Mouse (Mus musculus): ENCODE measurements around the gene Usp2. TPM values are rescaled to one million over a fixed set of nuclear protein-coding genes. Genes with fewer than 3 reads are reported as not detected.

Usp2 gene
- total and polyA plus RNA-seq, 3 experiments: 73.8 to 206 (median 75.8) TPM

DNA sequence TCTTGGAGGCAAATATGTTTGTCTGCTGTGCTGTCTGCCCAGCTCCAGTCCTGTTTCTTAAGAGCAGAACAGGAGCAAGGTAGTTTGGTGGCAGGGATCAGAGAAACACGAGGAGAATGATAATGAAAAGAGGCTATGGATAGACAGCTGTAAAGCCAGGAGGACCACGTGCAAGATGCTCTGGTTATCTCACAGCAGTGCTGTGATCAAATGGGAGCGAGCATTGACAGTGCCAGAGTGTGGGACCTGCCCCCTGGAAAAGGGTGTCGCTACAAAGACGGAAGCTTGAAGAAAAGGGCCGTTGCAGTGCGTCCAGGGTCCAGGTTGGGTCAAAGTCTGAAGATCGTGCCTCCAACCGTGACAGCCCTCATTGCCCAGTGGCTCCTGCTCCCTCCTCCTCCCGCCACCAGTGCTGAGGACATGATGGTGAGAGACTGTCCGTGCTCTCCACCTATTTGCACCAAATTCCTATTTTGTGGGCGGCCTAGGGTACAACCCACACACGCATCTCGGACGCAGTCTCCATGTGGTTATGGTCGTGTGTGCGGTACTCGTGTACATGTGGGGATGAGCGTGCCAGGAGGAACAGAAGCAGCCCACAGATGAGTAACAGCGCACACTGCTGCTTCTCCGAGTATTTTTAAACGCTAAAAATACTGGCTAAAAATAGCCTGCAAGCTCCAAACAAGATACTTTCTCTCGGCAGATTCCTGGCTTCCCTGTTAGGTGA lies 16.7 kb downstream of the Usp2 start:
- Histone ChIP-seq H3K36me3 (ENCODE audit: control insufficient read depth, insufficient read depth, low read length) (peaks cover 1% of the 10 kb centered on the region), H3K27ac (peak overlapping the region; percentile 90), H3K4me3 (peak overlapping the region; percentile 62), H3K27me3 (ENCODE audit: control insufficient read depth, insufficient read depth, low read length) (no peaks in the 10 kb centered on the region), H3K4me1 (ENCODE audit: control insufficient read depth, insufficient read depth, low read length) (peaks cover 13% of the 10 kb centered on the region), H3K9ac (ENCODE audit: low read depth, low read length) (peak overlapping the region; percentile 18), H3K79me2 (replicated peaks; ENCODE audit: control insufficient read depth, insufficient read depth, low read length) (no peaks in the 10 kb centered on the region)
- WGBS: 16% methylated on average over 23 of the region's 23 CpGs
- peak in 1 of 2 experiments; percentile 52 for DNase-seq
- TF ChIP-seq EP300 (IDR thresholded peaks at IDR 0.05; ENCODE audit: insufficient read depth, low read depth, low read length): peak; percentile 40; the same call in 1 of the 2 replicates
- TF ChIP-seq CTCF (IDR thresholded peaks at IDR 0.05): no peak
- TF ChIP-seq POLR2A (IDR thresholded peaks at IDR 0.05; ENCODE audit: insufficient read depth, low read depth, low read length): peak; percentile 53; the same call in 1 of the 2 replicates
- intact Hi-C loops (cut with DNase I): loop anchor here (2.0 to 10.0 kb wide), 2 partner anchors 25 to 401 kb away; partner anchors contain the start of gene Bcl9l

- no peak for DNase-seq
- Histone ChIP-seq H3K9ac (ENCODE audit: low read depth, low read length) (peak overlapping the region; percentile 61), H3K79me2 (replicated peaks; ENCODE audit: control insufficient read depth, insufficient read depth, low read length) (no peaks in the 10 kb centered on the region), H3K4me1 (ENCODE audit: control insufficient read depth, insufficient read depth, low read length) (peaks cover 12% of the 10 kb centered on the region), H3K4me3 (peak overlapping the region; percentile 62), H3K27me3 (ENCODE audit: control insufficient read depth, insufficient read depth, low read length) (no peaks in the 10 kb centered on the region), H3K36me3 (ENCODE audit: control insufficient read depth, insufficient read depth, low read length) (peaks cover 3% of the 10 kb centered on the region), H3K27ac (peak overlapping the region; percentile 90)
- intact Hi-C loops (cut with DNase I): loop anchor here (2.0 to 10.0 kb wide), 2 partner anchors 25 to 401 kb away; partner anchors contain the start of gene Bcl9l
- WGBS: 4% methylated on average over 14 of the region's 14 CpGs
- TF ChIP-seq POLR2A (IDR thresholded peaks at IDR 0.05; ENCODE audit: insufficient read depth, low read depth, low read length): no peak
- TF ChIP-seq CTCF (IDR thresholded peaks at IDR 0.05): no peak
- TF ChIP-seq EP300 (IDR thresholded peaks at IDR 0.05; ENCODE audit: insufficient read depth, low read depth, low read length): no peak
These were observed 17.4 kb downstream of the Usp2 start for GRCm38 (mm10) chr9:44084236-44084635.

DNA sequence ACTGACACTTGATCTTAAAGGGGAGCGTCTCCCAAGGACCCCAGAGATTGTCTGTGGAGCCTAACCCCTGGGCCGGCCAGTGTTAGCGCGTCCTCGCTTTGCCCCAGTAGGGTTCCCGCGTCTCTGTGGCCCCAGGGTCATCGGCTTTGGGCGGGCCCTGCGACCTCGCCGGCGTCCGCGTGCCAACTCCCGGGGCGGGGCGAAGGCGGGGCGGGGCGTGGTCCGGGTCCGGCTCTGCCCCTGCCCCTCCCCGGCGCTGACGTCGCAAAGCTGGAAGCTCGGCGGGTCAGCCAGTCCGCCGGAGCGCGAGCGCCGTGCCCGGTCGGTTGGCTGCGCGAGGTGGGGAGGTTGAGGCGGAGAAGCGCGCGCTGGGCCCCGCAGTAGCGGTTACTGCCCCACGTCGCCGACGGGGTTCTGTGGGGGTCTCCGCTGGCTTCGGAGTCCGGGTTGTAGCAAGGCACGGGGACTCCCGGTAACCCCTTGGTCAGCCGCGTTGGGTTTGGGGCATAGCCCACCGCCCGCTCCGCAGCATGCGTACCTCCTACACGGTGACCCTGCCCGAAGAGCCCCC lies 17.9 kb downstream of the Usp2 start:
- Histone ChIP-seq H3K36me3 (ENCODE audit: control insufficient read depth, insufficient read depth, low read length) (peaks cover 5% of the 10 kb centered on the region), H3K9ac (ENCODE audit: low read depth, low read length) (peak overlapping the region; percentile 97), H3K27me3 (ENCODE audit: control insufficient read depth, insufficient read depth, low read length) (no peaks in the 10 kb centered on the region), H3K79me2 (replicated peaks; ENCODE audit: control insufficient read depth, insufficient read depth, low read length) (no peaks in the 10 kb centered on the region), H3K4me3 (peak overlapping the region; percentile 62), H3K4me1 (ENCODE audit: control insufficient read depth, insufficient read depth, low read length) (peaks cover 8% of the 10 kb centered on the region), H3K27ac (peak overlapping the region; percentile 90)
- peak; percentile 85 for TF ChIP-seq POLR2A (IDR thresholded peaks at IDR 0.05; ENCODE audit: insufficient read depth, low read depth, low read length)
- TF ChIP-seq CTCF (IDR thresholded peaks at IDR 0.05): peak; percentile 7; the same call in 1 of the 2 replicates
- TF ChIP-seq EP300 (IDR thresholded peaks at IDR 0.05; ENCODE audit: insufficient read depth, low read depth, low read length): 0 out of 2 replicates have a peak, but pooled peaks have one; percentile 5
- DNase-seq: peak; percentile 96 to 98
- under 1% methylated on average over 62 of the region's 62 CpGs for WGBS
- intact Hi-C loops (cut with DNase I): loop anchor here (2.0 to 10.0 kb wide), 2 partner anchors 24 to 400 kb away; partner anchors contain the start of gene Bcl9l

DNA sequence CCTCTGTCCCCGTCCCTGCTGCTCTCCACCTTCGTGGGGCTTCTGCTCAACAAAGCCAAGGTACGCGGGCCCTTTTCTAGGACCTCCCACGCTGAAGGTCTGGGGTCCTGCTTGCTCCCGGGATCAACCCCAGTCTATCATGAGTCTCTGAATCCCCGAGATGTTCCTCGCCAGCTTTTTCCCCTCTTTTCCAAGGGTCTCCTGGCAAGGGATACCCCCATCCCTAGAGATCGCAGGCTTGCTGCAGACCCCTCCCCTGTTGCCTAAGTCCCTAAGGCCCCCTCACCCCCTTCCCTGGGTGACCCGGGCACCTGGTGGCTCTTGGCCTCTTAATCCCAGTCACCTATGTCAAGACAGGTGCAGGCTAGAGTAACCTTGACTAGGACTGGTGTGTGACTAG lies 18.5 kb downstream of the Usp2 start:
- Histone ChIP-seq H3K27ac (peak overlapping the region; percentile 90), H3K79me2 (replicated peaks; ENCODE audit: control insufficient read depth, insufficient read depth, low read length) (no peaks in the 10 kb centered on the region), H3K4me3 (peak overlapping the region; percentile 62), H3K27me3 (ENCODE audit: control insufficient read depth, insufficient read depth, low read length) (no peaks in the 10 kb centered on the region), H3K9ac (ENCODE audit: low read depth, low read length) (peak overlapping the region; percentile 97), H3K36me3 (ENCODE audit: control insufficient read depth, insufficient read depth, low read length) (peaks cover 7% of the 10 kb centered on the region), H3K4me1 (ENCODE audit: control insufficient read depth, insufficient read depth, low read length) (peaks cover 5% of the 10 kb centered on the region)
- intact Hi-C loops (cut with DNase I): loop anchor here (2.0 to 10.0 kb wide), 2 partner anchors 24 to 400 kb away; partner anchors contain the start of gene Bcl9l
- TF ChIP-seq EP300 (IDR thresholded peaks at IDR 0.05; ENCODE audit: insufficient read depth, low read depth, low read length) (no peak), CTCF (IDR thresholded peaks at IDR 0.05) (no peak), POLR2A (IDR thresholded peaks at IDR 0.05; ENCODE audit: insufficient read depth, low read depth, low read length) (no peak)
- 10% methylated on average over 10 of the region's 10 CpGs for WGBS
- DNase-seq: no peak

- TF ChIP-seq POLR2A (IDR thresholded peaks at IDR 0.05; ENCODE audit: insufficient read depth, low read depth, low read length) (peak; percentile 77), EP300 (IDR thresholded peaks at IDR 0.05; ENCODE audit: insufficient read depth, low read depth, low read length) (peak; percentile 34; the same call in 1 of the 2 replicates), CTCF (IDR thresholded peaks at IDR 0.05) (no peak)
- WGBS: 59% methylated on average over 15 of the region's 15 CpGs
- H3K79me2 ChIP-seq (replicated peaks; ENCODE audit: control insufficient read depth, insufficient read depth, low read length): no peaks in the 10 kb centered on the region
- no peaks in the 10 kb centered on the region for H3K27me3 ChIP-seq (ENCODE audit: control insufficient read depth, insufficient read depth, low read length)
- peaks cover 7% of the 10 kb centered on the region for H3K36me3 ChIP-seq (ENCODE audit: control insufficient read depth, insufficient read depth, low read length)
- H3K4me1 ChIP-seq (ENCODE audit: control insufficient read depth, insufficient read depth, low read length): peaks cover 5% of the 10 kb centered on the region
- peak overlapping the region; percentile 90 for H3K27ac ChIP-seq
- peak overlapping the region; percentile 97 for H3K9ac ChIP-seq (ENCODE audit: low read depth, low read length)
- peak; percentile 75 to 85 for DNase-seq
- intact Hi-C loops (cut with DNase I): loop anchor here (2.0 to 10.0 kb wide), 2 partner anchors 23 to 399 kb away; partner anchors contain the start of gene Bcl9l
- peak overlapping the region; percentile 62 for H3K4me3 ChIP-seq
These were observed 19.2 kb downstream of the Usp2 start for GRCm38 (mm10) chr9:44085741-44086665.
